Mouse (Mus musculus) granulocyte monocyte progenitor cell, adult 5-6 weeks (primary cell): ENCODE measurements at regions not wholly inside any gene's neighbourhood (a gene's known extent, or its start where the extent isn't known, plus 50 kb on each side); places are given as distances from the start of the nearest gene placed in this dataset.
"Not testable (repeated sequence)": the region's sequence is repeated elsewhere in the genome, so short reads cannot be mapped to it uniquely, and the experiment has no call there.

ENCODE experiments used
- ATAC-seq: replicated peaks from 2 replicates; pipeline ENCODE4 v1.8.0; 2016; ENCODE audit warnings: mild to moderate bottlenecking, moderate TSS enrichment, inconsistent platforms; ENCODE audit not compliant: poor library complexity, severe bottlenecking

- peak; percentile 82 for ATAC-seq
Measured at GRCm38 (mm10) chr9:76407549-76407948, 83.9 kb upstream of the Hcrtr2 start.

DNA sequence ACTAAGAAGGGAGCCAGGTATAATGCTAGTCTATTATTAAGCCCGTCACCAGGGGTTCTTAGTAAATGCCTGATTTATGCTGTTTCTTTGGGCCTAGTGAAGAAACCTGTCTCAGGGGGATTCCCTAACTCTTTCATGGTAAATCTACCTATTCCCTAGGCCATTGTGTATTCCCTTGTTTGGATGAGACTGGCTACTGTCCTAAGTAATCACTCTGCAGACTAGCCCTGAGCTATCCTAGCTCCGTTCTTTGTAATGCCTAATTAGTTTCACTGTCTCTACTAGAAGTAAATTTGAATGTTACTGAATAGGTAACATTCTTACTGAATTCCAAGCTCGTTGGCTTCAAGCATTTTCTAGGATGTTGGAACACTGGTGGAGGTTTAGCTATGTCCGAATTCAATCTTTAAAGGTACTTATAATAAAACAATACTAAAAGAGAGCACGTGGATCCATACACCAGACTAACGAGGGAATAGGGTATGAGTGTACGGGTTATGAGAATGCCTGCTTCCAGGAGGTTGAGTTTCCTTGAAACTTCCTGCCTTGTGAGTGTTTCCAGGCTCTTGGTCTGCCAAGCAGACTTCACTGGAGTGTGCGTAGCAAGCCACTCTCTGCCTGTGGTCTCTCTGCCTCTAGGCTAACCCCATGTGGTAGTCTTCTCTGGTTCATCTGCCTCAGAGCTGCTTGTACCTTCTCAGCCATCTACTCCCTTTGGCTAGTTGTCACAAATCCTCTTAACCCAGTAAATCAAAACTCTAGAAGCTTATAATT lies 78.4 kb upstream of the Hcrtr2 start:
- ATAC-seq, result not testable (repeated sequence)

DNA sequence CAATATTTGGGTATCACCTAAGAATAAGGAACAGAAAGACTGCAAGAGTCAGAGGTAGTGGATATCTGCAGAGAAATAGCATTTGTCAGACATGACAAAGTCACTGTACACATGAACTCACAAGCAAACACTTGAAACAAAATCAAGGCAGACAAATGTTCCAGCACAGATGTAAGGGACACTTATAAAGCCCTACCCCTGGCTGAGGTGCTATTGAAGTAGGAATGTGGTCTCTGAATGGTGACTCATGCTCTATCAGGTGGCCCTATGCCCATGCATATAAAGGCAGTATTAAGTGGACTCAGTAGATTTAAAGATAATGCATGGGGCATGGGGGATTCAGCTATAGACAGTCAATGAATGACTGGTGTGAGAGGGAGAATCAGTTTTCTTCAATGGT lies 77.2 kb upstream of the Hcrtr2 start:
- no peak for ATAC-seq

DNA sequence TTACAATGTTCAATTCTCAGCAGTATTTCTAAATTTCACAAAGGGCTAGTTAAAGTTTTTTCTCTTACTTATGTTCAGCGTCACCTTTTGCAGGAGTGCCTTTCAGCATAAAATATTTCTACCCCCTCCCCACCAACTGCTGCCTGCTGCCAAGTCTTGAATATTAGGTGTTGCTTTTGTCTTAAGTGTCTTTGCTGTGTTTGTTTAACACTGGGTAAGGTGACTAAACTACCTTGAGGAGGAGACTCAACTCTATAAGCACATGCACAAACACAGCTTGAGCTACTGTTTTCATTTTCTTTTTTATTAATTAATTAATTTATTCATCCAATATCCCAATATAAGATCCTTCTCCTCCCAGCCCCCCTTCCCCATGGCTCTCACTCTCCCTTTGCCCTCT lies 70.1 kb upstream of the Hcrtr2 start:
- no peak for ATAC-seq

GRCm38 (mm10) chr9:76390839-76391238 lies 67.2 kb upstream of the Hcrtr2 start:
- peak; percentile 69 for ATAC-seq
